Mouse (Mus musculus): ENCODE data around the gene Rhou.
"Not testable (repeated sequence)": the region's sequence is repeated elsewhere in the genome, so short reads cannot be mapped to it uniquely, and the experiment has no call there.

The Rhou gene

GRCm38 (mm10) chr8:123653308-123653993 is at the start of gene Rhou:
Gene Rhou, plus strand, starts transcription at chr8:123653929.
- DNase-seq: peak; percentile 97

DNA sequence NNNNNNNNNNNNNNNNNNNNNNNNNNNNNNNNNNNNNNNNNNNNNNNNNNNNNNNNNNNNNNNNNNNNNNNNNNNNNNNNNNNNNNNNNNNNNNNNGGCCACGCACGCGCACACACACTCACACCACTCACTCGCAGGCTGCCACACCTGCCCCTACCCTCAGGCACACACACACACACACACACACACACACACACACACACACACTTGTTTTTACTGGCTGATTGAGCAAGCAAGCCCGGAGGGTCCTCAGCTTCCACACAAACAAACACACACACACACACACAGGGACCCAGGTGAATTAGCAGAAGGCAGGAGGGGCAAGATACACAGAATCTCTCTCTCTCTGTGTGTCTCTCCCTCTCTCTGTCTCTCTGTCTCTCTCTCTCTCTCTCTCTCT is 41.1 kb upstream of the Rhou start:
- DNase-seq: not testable (repeated sequence)

DNA sequence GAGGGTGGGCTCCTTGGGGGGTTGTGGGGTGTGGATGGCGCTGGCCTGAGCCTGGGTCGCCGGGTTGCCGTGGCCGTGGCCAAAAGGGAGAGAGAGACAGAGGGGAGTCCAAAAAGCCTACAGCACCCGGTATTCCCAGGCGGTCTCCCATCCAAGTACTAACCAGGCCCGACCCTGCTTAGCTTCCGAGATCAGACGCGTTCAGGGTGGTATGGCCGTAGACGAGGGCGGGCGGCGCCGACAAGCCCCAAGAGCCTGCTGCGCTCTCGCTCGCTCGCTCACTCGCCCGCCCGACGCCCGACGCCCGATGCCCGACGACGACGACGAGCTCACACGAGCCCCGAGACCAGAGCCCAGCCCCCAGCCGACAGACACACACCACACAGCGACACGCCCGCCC is 30.2 kb upstream of the Rhou start:
- not testable (repeated sequence) for DNase-seq

- no peak for DNase-seq
Measured at GRCm38 (mm10) chr8:123624274-123624673, 29.5 kb upstream of the Rhou start.

DNA sequence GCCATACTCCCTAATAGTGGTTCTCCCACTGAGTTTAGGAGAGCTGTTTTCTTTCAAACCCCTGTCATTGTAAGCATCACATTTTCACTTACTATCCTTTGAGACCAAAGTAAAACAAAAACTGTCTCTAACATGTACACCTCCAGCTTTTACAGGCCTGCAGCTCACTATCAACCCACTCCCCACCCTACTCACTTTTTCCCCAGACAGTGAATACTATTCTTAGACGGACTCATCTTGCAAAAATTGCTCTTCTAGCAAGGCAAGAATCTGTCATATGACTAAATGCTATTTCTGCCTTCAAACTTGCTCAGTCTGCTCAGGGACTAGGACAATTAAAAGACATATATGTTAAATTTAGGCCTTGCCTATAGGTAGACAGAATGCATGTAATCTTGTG is 29.0 kb upstream of the Rhou start:
- no peak for DNase-seq

- DNase-seq: no peak
Measured at GRCm38 (mm10) chr8:123625717-123626116, 28.0 kb upstream of the Rhou start.

GRCm38 (mm10) chr8:123627410-123628147 is 26.1 kb upstream of the Rhou start:
- no peak for DNase-seq

- peak; percentile 71 for DNase-seq
Measured at GRCm38 (mm10) chr8:123628253-123628967, 25.3 kb upstream of the Rhou start.

DNA sequence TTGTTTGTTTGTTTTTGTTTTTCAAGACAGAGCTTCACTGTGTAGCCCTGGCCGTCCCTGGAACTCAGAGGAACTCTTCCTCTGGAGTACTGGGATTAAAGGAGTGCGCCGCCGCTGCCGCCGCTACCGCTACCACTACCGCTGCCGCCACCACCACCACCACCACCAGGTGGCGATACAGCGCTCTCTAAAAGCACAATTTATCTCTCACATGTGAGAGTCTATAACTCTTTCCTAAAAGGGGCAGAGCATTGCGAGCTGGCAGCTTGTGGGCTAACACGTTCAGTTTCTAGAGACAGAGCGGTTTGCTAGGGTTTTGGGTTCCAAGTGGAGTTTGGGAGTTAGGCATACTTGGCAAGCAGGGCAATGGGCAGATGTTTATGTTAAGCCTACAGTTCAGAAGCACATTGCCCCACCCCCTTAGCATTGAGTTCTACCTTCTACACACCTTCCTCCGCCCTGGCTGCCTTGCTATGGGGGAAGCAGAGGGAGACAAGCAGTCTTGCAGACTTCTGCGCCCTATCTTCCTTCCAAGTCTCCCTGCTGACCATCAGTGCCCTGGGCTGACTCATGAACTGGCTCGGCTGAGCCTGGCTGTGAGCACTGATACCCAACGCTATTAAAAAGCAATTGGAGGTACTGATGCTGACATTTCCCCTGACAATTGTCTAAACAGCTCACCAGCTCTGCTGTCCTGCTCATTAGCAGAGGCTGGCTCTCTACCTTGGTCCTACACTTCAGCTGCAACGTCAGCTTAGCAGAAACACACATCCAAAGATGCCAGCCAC is 24.6 kb upstream of the Rhou start:
- DNase-seq: peak; percentile 77

DNA sequence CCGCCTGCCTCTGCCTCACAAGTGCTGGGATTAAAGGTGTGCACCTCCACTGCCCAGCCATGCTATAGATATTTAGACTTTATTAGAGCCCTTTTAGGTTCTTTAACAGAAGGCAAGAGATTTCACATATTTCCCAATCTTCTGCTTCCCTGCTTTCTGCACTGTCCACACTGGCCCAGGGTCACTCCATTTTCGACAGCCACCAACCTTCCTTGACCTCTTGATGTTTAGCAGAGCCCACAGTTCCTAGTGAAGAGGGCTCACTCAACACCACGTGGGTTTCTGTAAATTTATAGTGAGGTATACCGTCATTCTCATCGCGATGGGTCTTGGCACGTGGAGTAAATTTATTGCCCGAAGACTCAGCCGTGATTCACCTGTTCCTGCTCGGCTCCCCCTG is 23.7 kb upstream of the Rhou start:
- no peak for DNase-seq

GRCm38 (mm10) chr8:123630841-123631251 is 22.9 kb upstream of the Rhou start:
- DNase-seq: no peak

- not testable (repeated sequence) for DNase-seq
Measured at GRCm38 (mm10) chr8:123631746-123632145, 22.0 kb upstream of the Rhou start.

GRCm38 (mm10) chr8:123632257-123632656 is 21.5 kb upstream of the Rhou start:
- no peak for DNase-seq

- no peak for DNase-seq
Measured at GRCm38 (mm10) chr8:123633801-123634200, 19.9 kb upstream of the Rhou start.

DNA sequence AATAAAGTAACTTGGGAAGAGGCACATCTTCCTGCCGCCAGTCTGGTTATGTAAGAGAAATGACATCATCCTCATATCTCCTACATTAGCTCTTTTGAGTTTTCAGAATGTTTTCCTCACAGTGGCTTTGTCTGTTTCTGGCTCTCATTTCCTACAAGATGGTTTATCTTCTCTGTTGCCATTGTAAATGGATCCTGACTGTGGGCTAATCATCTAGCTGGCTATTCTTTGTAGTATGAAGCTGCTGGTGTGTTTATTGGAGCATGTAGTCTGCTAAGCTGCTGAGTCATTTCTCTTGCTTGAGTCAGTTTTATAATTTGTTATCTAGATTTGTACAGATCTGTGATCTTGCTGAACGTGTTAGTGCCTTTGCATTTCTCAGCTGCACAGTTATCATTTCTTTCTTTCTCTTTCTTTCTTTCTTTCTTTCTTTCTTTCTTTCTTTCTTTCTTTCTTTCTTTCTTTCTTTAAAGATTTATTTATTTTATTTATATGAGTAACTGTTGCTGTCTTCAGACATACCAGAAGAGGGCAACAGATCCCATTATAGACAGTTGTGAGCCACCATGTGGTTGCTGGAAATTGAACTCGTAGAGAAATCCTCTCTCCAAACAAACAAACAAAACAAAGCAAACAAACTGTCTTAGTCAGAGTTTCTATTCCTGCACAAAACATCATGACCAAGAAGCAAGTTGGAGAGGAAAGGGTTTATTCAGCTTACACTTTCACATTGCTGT is 19.2 kb upstream of the Rhou start:
- DNase-seq: no peak

DNA sequence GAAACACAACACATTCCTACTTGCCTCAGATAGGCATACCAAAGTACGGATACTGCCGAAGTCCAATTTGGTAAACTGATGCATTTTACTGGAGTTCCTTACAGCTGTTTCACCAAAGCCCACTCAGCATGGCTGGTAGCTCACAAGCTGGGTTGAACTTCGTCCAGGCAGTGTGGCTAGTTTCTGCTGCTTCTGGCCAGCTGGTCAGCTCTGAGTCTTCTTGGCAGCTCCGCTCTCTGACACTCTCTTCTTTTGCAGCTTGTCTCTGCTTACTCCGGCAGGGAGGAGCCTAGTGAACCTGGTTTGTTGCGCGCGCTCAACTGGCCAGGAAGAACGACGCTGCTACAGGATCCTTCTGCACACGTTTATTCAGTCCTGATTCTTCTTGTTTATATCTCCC is 18.1 kb upstream of the Rhou start:
- no peak for DNase-seq

GRCm38 (mm10) chr8:123643330-123644051 is 10.2 kb upstream of the Rhou start:
- DNase-seq: peak; percentile 78

DNA sequence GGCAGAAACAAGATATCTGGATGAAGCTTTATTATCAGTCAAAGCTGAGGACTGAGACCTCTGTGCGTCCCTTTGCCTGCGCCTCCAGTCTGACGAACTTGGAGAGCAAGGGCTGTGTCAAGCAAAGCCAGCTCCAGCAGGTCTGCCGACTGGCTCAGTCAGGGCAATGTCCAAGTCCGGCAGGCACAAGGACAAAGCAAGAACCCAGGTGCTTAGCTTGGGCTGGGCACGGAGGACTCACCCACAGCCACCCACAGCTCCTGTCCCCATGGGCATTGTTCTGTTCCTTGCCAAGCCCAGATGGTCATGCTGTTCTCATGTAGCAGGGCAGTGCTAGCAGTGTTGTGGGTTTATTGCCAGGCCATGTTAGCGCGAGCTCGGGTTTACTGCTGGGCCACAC is 8.5 kb upstream of the Rhou start:
- DNase-seq: no peak

- DNase-seq: peak; percentile 66
Measured at GRCm38 (mm10) chr8:123648245-123649170, 5.2 kb upstream of the Rhou start.

DNA sequence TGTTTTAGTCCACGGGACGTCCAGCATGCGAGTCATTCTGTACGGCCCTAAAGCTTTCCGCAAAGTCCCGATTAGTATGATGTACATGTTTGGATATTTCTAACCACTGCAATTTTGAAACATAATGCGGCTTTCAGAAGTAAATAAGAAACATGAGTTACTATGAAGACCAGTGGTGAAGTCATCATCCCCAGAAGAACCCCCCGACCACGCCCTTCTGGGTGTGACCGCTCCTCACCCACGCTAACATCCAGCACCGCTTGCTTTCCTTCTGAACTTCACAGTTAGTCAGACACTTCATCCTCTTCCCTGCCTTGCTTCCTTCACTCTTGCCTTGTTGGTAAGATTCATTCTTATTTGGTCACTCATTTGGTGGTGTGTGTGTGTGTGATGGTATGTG is 4.2 kb upstream of the Rhou start:
- DNase-seq: no peak
